Mouse (Mus musculus): Measurements from ENCODE around the gene Pgp. TPM values are rescaled to one million over a fixed set of nuclear protein-coding genes. Genes with fewer than 3 reads are reported as not detected.

Pgp gene
- polyA plus RNA-seq, 1 experiment, result 97.1 TPM

GRCm38 (mm10) chr17:24472512-24472911, 2.3 kb downstream of the Pgp start:
- Histone ChIP-seq H3K4me1 (ENCODE audit: control insufficient read depth, insufficient read depth, low read length) (peaks cover 9% of the 10 kb centered on the region), H3K27ac (ENCODE audit: insufficient read depth, low read length) (peak overlapping the region; percentile 22; the same call in 1 of the 2 replicates), H3K4me3 (ENCODE audit: insufficient read depth, low read length) (peak overlapping the region; percentile 56)
- TF ChIP-seq POLR2A (IDR thresholded peaks at IDR 0.05; ENCODE audit: extremely low read depth, insufficient read depth, low read length) (peak; percentile 44; the same call in 1 of the 2 replicates), CTCF (IDR thresholded peaks at IDR 0.05; ENCODE audit: extremely low read depth, insufficient read depth, low read length) (no peak)

- Histone ChIP-seq H3K27ac (ENCODE audit: insufficient read depth, low read length) (peak within 1 kb of the TSS; percentile 95), H3K4me3 (ENCODE audit: insufficient read depth, low read length) (peak within 1 kb of the TSS; percentile 56), H3K4me1 (ENCODE audit: control insufficient read depth, insufficient read depth, low read length) (peaks cover 15% of the 10 kb centered on the region)
- no peak for TF ChIP-seq POLR2A (IDR thresholded peaks at IDR 0.05; ENCODE audit: extremely low read depth, insufficient read depth, low read length)
- no peak for TF ChIP-seq CTCF (IDR thresholded peaks at IDR 0.05; ENCODE audit: extremely low read depth, insufficient read depth, low read length)
These were observed 3.6 kb downstream of the Pgp start, which contains the start of gene Bricd5 for GRCm38 (mm10) chr17:24473612-24474275. Gene Bricd5, plus strand, starts transcription at chr17:24473884.

GRCm38 (mm10) chr17:24474557-24474956, 4.4 kb downstream of the Pgp start:
- no peak for TF ChIP-seq CTCF (IDR thresholded peaks at IDR 0.05; ENCODE audit: extremely low read depth, insufficient read depth, low read length)
- TF ChIP-seq POLR2A (IDR thresholded peaks at IDR 0.05; ENCODE audit: extremely low read depth, insufficient read depth, low read length), result peak; percentile 63; the same call in 1 of the 2 replicates
- Histone ChIP-seq H3K4me3 (ENCODE audit: insufficient read depth, low read length) (no peak overlapping the region), H3K27ac (ENCODE audit: insufficient read depth, low read length) (peak overlapping the region; percentile 95), H3K4me1 (ENCODE audit: control insufficient read depth, insufficient read depth, low read length) (peaks cover 15% of the 10 kb centered on the region)

- Histone ChIP-seq H3K4me3 (ENCODE audit: insufficient read depth, low read length) (no peak overlapping the region), H3K27ac (ENCODE audit: insufficient read depth, low read length) (no peak overlapping the region), H3K4me1 (ENCODE audit: control insufficient read depth, insufficient read depth, low read length) (peaks cover 15% of the 10 kb centered on the region)
- TF ChIP-seq CTCF (IDR thresholded peaks at IDR 0.05; ENCODE audit: extremely low read depth, insufficient read depth, low read length), result no peak
- no peak for TF ChIP-seq POLR2A (IDR thresholded peaks at IDR 0.05; ENCODE audit: extremely low read depth, insufficient read depth, low read length)
These were observed 5.4 kb downstream of the Pgp start for GRCm38 (mm10) chr17:24475586-24475985.

- H3K4me1 ChIP-seq (ENCODE audit: control insufficient read depth, insufficient read depth, low read length), result peaks cover 15% of the 10 kb centered on the region
- H3K4me3 ChIP-seq (ENCODE audit: insufficient read depth, low read length), result no peak overlapping the region
- H3K27ac ChIP-seq (ENCODE audit: insufficient read depth, low read length), result no peak overlapping the region
- no peak for TF ChIP-seq POLR2A (IDR thresholded peaks at IDR 0.05; ENCODE audit: extremely low read depth, insufficient read depth, low read length)
- TF ChIP-seq CTCF (IDR thresholded peaks at IDR 0.05; ENCODE audit: extremely low read depth, insufficient read depth, low read length), result no peak
These were observed 6.0 kb downstream of the Pgp start for GRCm38 (mm10) chr17:24476022-24476776.

GRCm38 (mm10) chr17:24477053-24477984, 7.1 kb downstream of the Pgp start:
- no peak overlapping the region for H3K27ac ChIP-seq (ENCODE audit: insufficient read depth, low read length)
- peaks cover 10% of the 10 kb centered on the region for H3K4me1 ChIP-seq (ENCODE audit: control insufficient read depth, insufficient read depth, low read length)
- H3K4me3 ChIP-seq (ENCODE audit: insufficient read depth, low read length), result no peak overlapping the region; the same call in 1 of the 2 replicates
- TF ChIP-seq POLR2A (IDR thresholded peaks at IDR 0.05; ENCODE audit: extremely low read depth, insufficient read depth, low read length) (no peak), CTCF (IDR thresholded peaks at IDR 0.05; ENCODE audit: extremely low read depth, insufficient read depth, low read length) (no peak)

GRCm38 (mm10) chr17:24477985-24478600, 7.9 kb downstream of the Pgp start:
- TF ChIP-seq POLR2A (IDR thresholded peaks at IDR 0.05; ENCODE audit: extremely low read depth, insufficient read depth, low read length) (no peak), CTCF (IDR thresholded peaks at IDR 0.05; ENCODE audit: extremely low read depth, insufficient read depth, low read length) (no peak)
- H3K4me3 ChIP-seq (ENCODE audit: insufficient read depth, low read length), result peak overlapping the region; percentile 52
- H3K4me1 ChIP-seq (ENCODE audit: control insufficient read depth, insufficient read depth, low read length), result peaks cover 6% of the 10 kb centered on the region; the same call in 1 of the 2 replicates
- no peak overlapping the region for H3K27ac ChIP-seq (ENCODE audit: insufficient read depth, low read length)

- peak; percentile 83 for TF ChIP-seq CTCF (IDR thresholded peaks at IDR 0.05; ENCODE audit: extremely low read depth, insufficient read depth, low read length)
- peak; percentile 77 for TF ChIP-seq POLR2A (IDR thresholded peaks at IDR 0.05; ENCODE audit: extremely low read depth, insufficient read depth, low read length)
- Histone ChIP-seq H3K4me3 (ENCODE audit: insufficient read depth, low read length) (peak within 1 kb of the TSS; percentile 52), H3K27ac (ENCODE audit: insufficient read depth, low read length) (peak within 1 kb of the TSS; percentile 88), H3K4me1 (ENCODE audit: control insufficient read depth, insufficient read depth, low read length) (peaks cover 6% of the 10 kb centered on the region; the same call in 1 of the 2 replicates)
These were observed 8.6 kb downstream of the Pgp start, which contains the start of gene Mlst8 for GRCm38 (mm10) chr17:24478663-24479380. Gene Mlst8, minus strand, starts transcription at chr17:24479078.

Data from cortical plate, adult 2 months (tissue).